Mouse (Mus musculus) embryo, embryonic 10.5 days (tissue): Measurements from ENCODE around the gene Kbtbd7.
"Not testable (repeated sequence)": the region's sequence is repeated elsewhere in the genome, so short reads cannot be mapped to it uniquely, and the experiment has no call there.

Experiments used
- DNase-seq: peaks from one replicate; pipeline ENCODE4 v3.0.0-alpha.2; 2015; ENCODE audit warnings: low spot score

Kbtbd7 gene

GRCm38 (mm10) chr14:79425979-79426729 is at the start of gene Kbtbd7:
Kbtbd7 (plus strand) TSS chr14:79426511.
- DNase-seq = peak; percentile 97

GRCm38 (mm10) chr14:79377041-79377440 is 49.3 kb upstream of the Kbtbd7 start:
- DNase-seq = no peak

- no peak for DNase-seq
Measured at GRCm38 (mm10) chr14:79383120-79383519, 43.2 kb upstream of the Kbtbd7 start.

GRCm38 (mm10) chr14:79388304-79388703 is 38.0 kb upstream of the Kbtbd7 start:
- DNase-seq = no peak

GRCm38 (mm10) chr14:79389438-79390264 is 36.7 kb upstream of the Kbtbd7 start:
- DNase-seq = peak; percentile 69

- peak; percentile 96 for DNase-seq
Measured at GRCm38 (mm10) chr14:79390265-79390926, 35.9 kb upstream of the Kbtbd7 start, which contains the start of gene Naa16. Naa16 (minus strand) TSS chr14:79390778.

GRCm38 (mm10) chr14:79393289-79393688 is 33.0 kb upstream of the Kbtbd7 start:
- no peak for DNase-seq

GRCm38 (mm10) chr14:79394564-79394963 is 31.7 kb upstream of the Kbtbd7 start:
- peak; percentile 81 for DNase-seq

- DNase-seq = peak; percentile 88
Measured at GRCm38 (mm10) chr14:79397321-79398122, 28.8 kb upstream of the Kbtbd7 start, which contains the start of gene Mtrf1. Mtrf1 (plus strand) TSS chr14:79397772.

- DNase-seq = no peak
Measured at GRCm38 (mm10) chr14:79407641-79408040, 18.7 kb upstream of the Kbtbd7 start.

- DNase-seq = no peak
Measured at GRCm38 (mm10) chr14:79409278-79409830, 17.0 kb upstream of the Kbtbd7 start.

GRCm38 (mm10) chr14:79410662-79411061 is 15.6 kb upstream of the Kbtbd7 start:
- no peak for DNase-seq

- DNase-seq = no peak
Measured at GRCm38 (mm10) chr14:79413121-79413520, 13.2 kb upstream of the Kbtbd7 start.

- DNase-seq = peak; percentile 63
Measured at GRCm38 (mm10) chr14:79420083-79420685, 6.1 kb upstream of the Kbtbd7 start.

GRCm38 (mm10) chr14:79426730-79427365 is 537 bp downstream of the Kbtbd7 start:
- DNase-seq = not testable (repeated sequence)

GRCm38 (mm10) chr14:79434068-79434467 is 7.8 kb downstream of the Kbtbd7 start:
- DNase-seq = no peak

- DNase-seq = no peak
Measured at GRCm38 (mm10) chr14:79440655-79441054, 14.3 kb downstream of the Kbtbd7 start.

- DNase-seq = no peak
Measured at GRCm38 (mm10) chr14:79441441-79441840, 15.1 kb downstream of the Kbtbd7 start.

GRCm38 (mm10) chr14:79444601-79445000 is 18.3 kb downstream of the Kbtbd7 start:
- no peak for DNase-seq

GRCm38 (mm10) chr14:79445055-79445620 is 18.8 kb downstream of the Kbtbd7 start:
- peak; percentile 55 for DNase-seq
